Mouse (Mus musculus) intestine, postnatal 0 days (tissue): ENCODE results near the gene Plekha6. TPM values are rescaled to one million over a fixed set of nuclear protein-coding genes. Genes with fewer than 3 reads are reported as not detected.

ENCODE experiments used
- ATAC-seq: fragments of 200-750 bp; cut with Nextera tagmentation; 2 replicates; pipeline ENCODE4 v1.8.0; 2017; ENCODE audit warnings: mild to moderate bottlenecking, moderate TSS enrichment, moderate library complexity
- H3K27ac ChIP-seq: fragments of 300-500 bp; sonication (generic); 2 replicates; pipeline ENCODE4 v1.5.1; 2014; ENCODE audit warnings: mild to moderate bottlenecking, low read depth, low read length, moderate library complexity
- H3K27me3 ChIP-seq: fragments of 300-500 bp; sonication (generic); replicated peaks from 2 replicates; pipeline ENCODE4 v1.6.1; 2014; ENCODE audit warnings: low read length, mixed read lengths; ENCODE audit not compliant: control insufficient read depth, insufficient read depth
- H3K36me3 ChIP-seq: fragments of 300-500 bp; sonication (generic); 2 replicates; pipeline ENCODE4 v1.6.1; 2014; ENCODE audit warnings: mild to moderate bottlenecking, moderate library complexity; ENCODE audit not compliant: control insufficient read depth, insufficient read depth
- H3K4me1 ChIP-seq: fragments of 300-500 bp; sonication (generic); replicated peaks from 2 replicates; pipeline ENCODE4 v1.6.1; 2014; ENCODE audit warnings: antibody characterized with exemption, low read length, mixed read lengths; ENCODE audit not compliant: control insufficient read depth, insufficient read depth
- H3K4me2 ChIP-seq: fragments of 300-500 bp; sonication (generic); replicated peaks from 2 replicates; pipeline ENCODE4 v1.6.1; 2014; ENCODE audit warnings: low read depth, mild to moderate bottlenecking, moderate library complexity
- H3K4me3 ChIP-seq: fragments of 300-500 bp; sonication (generic); 2 replicates; pipeline ENCODE4 v1.5.1; 2014; ENCODE audit warnings: low read depth, low read length
- H3K9ac ChIP-seq: fragments of 300-500 bp; sonication (generic); 2 replicates; pipeline ENCODE4 v1.6.1; 2014; ENCODE audit warnings: mild to moderate bottlenecking, low read depth, low read length
- H3K9me3 ChIP-seq: fragments of 300-500 bp; sonication (generic); 2 replicates; pipeline ENCODE4 v1.6.1; 2016; ENCODE audit warnings: mixed run types; ENCODE audit not compliant: control insufficient read depth
- CTCF ChIP-seq: sonication (generic); IDR thresholded peaks from 2 replicates; pipeline ENCODE4 v1.5.1; 2016; ENCODE audit warnings: low read depth, mild to moderate bottlenecking, control low read depth, antibody characterized with exemption, moderate library complexity
- WGBS: fragments of 180-500 bp; shearing (Covaris S2); extraction: QIAGEN DNeasy Blood & Tissue Kit; methylation state at CpG from one replicate; pipeline ENCODE4 v1.1.7; 2014; 5-methylcytosine and 5-hydroxymethylcytosine counted together
- polyA plus RNA-seq: library from polyadenylated mRNA; unstranded; fragments of >200 nt; fragmentation: Nextera tagmentation; extraction: Ambion mirVana; gene quantifications from 2 replicates; pipeline ENCODE4 v1.2.1, GENCODE M21; 2015

Gene Plekha6
- polyA plus RNA-seq, 1 experiment from 2014 or later = 7.5 TPM

DNA sequence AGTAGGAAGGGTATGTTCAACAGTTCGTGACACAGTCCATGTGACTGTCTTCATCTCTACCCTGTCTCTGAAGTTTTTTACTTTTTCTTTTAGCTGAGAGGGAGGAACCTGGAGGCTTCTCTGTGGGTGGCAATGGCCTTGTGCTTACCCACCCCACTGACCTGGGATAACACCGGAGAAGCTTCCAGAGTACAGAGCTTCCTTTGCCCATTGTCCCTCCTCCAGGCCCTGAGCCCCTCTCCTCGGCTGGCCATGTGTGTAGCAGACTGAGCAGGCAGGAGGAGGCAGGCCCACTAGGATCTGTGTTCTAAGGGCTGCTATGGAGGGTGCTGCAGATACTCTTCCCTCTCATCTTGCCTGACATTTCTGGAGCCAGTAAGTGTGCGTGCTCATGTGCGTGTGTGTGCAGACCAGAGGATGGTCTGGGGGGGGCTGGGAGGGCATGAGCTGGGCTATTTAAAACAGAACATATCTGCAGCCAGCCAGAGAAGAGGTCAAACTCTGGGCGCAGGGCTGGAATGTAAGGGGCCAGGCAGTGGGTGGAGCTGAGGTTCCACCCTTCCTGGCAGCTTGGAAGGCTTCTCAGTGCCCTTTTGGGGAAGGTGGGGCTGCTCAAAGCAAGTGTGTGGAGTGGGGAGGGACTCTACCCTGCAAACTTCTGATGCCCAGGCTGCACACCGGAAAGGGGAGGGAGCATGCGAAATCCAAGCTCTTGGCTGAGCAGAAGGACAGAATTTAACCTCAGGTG lies 72.9 kb downstream of the Plekha6 start:
- peak overlapping the region; percentile 27; the same call in 1 of the 2 replicates for H3K4me2 ChIP-seq
- H3K9ac ChIP-seq = no peak overlapping the region
- TF ChIP-seq CTCF = no peak
- WGBS = 20% methylated on average over 8 of the region's 8 CpGs
- no peaks in the 10 kb centered on the region for H3K36me3 ChIP-seq
- H3K4me1 ChIP-seq = peaks cover 9% of the 10 kb centered on the region; the same call in 1 of the 2 replicates
- H3K27me3 ChIP-seq = no peaks in the 10 kb centered on the region
- H3K27ac ChIP-seq = no peak overlapping the region
- H3K9me3 ChIP-seq = no peaks in the 10 kb centered on the region
- no peak overlapping the region for H3K4me3 ChIP-seq
- ATAC-seq = peak; percentile 24; the same call in 1 of the 2 replicates

DNA sequence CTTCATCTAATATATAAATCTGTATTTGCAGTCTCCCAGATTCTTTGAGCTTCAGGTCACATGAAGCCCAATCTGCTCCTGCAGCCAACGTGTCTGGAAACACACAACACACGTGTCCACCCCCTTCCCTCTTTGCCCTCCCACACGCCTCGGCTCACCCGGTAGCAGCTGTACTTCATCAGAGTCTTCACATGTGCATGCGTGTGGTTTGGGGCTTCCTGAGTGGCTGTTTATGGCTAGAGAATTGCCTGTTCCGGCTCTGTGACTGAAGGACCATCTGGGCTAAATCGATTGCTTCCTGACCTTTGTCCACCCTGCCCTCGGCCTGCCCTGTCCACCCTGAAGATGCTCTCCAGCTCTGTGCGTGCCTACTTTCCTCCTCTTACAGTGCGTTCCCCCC lies 73.7 kb downstream of the Plekha6 start:
- no peak overlapping the region for H3K9ac ChIP-seq

DNA sequence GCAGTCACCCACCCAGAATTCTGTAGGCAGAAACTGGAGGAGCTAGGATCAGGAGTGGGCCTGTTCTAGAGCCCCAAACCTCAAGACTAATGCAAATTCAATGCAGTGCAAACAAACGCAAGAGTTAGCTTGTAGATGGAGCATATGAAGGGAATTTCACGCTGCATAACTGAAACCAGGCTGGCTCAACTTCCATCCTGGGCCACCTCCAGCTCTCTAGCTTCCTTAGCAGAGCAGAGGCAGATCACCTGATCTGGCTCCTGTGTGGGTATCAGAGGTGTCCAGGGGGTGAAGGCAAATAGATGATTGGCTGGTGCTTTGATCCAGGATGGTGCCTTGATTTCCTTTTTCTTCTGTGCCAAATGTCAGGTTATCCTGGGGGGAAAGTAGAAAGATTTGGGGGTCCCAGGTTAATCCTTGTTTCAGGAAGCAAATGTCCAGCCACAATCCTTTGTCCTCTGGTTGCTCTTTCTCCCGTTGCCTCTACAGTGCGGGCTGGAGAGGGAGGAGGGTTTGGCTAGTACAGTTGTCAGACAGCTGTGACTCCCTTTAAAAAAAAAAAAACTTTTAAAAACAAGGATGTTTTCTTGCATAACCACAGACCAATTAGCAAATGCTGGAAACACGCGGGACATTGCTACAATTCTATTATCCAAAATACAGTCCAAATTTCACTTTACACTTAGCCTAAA lies 75.3 kb downstream of the Plekha6 start:
- Histone ChIP-seq H3K27ac (no peak overlapping the region; the same call in 1 of the 2 replicates), H3K4me2 (no peak overlapping the region), H3K9ac (no peak overlapping the region), H3K27me3 (no peaks in the 10 kb centered on the region), H3K36me3 (no peaks in the 10 kb centered on the region), H3K4me3 (no peak overlapping the region), H3K4me1 (peaks cover 6% of the 10 kb centered on the region; the same call in 1 of the 2 replicates), H3K9me3 (no peaks in the 10 kb centered on the region)
- ATAC-seq = no peak
- no peak for TF ChIP-seq CTCF
- WGBS = 62% methylated on average over 6 of the region's 6 CpGs

More for the DNA sequence above, 73.7 kb downstream of the Plekha6 start:
- Histone ChIP-seq H3K36me3 (no peaks in the 10 kb centered on the region), H3K4me2 (no peak overlapping the region), H3K27ac (no peak overlapping the region), H3K9me3 (no peaks in the 10 kb centered on the region), H3K4me3 (no peak overlapping the region), H3K4me1 (peaks cover 9% of the 10 kb centered on the region; the same call in 1 of the 2 replicates), H3K27me3 (no peaks in the 10 kb centered on the region)
- TF ChIP-seq CTCF = no peak
- peak; percentile 48 for ATAC-seq
- 8% methylated on average over 11 of the region's 11 CpGs for WGBS

DNA sequence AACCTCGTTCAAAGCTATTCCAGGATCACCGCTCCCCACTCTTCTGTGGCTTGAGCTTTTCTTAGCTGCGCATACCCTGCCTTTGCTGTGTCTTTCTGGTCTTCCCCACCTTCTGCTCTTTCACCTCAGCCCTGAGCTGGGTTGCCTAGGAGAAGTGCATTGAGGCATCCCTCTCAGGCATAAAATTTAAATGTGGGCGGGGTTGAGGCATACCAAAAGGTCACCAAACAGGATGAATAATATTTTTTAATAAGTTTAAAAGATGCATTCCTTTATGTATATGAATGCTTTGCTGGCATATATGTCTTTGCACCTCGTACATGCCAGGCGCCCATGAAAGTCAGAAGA lies 75.8 kb downstream of the Plekha6 start:
- H3K4me2 ChIP-seq = no peak overlapping the region
- TF ChIP-seq CTCF = no peak
- no peaks in the 10 kb centered on the region for H3K9me3 ChIP-seq
- no peak for ATAC-seq
- H3K4me1 ChIP-seq = peaks cover 10% of the 10 kb centered on the region; the same call in 1 of the 2 replicates
- no peaks in the 10 kb centered on the region for H3K36me3 ChIP-seq
- H3K27me3 ChIP-seq = no peaks in the 10 kb centered on the region
- WGBS = 80% methylated on average over 6 of the region's 6 CpGs
- H3K9ac ChIP-seq = no peak overlapping the region
- H3K4me3 ChIP-seq = no peak overlapping the region
- no peak overlapping the region for H3K27ac ChIP-seq

GRCm38 (mm10) chr1:133240881-133241280 lies 76.9 kb downstream of the Plekha6 start:
- Histone ChIP-seq H3K4me1 (peaks cover 18% of the 10 kb centered on the region), H3K9ac (no peak overlapping the region), H3K9me3 (no peaks in the 10 kb centered on the region), H3K27ac (0 out of 2 replicates have a peak overlapping the region, but pooled peaks have one; percentile 1), H3K4me3 (no peak overlapping the region), H3K4me2 (0 out of 2 replicates have a peak overlapping the region, but pooled peaks have one; percentile 7), H3K27me3 (no peaks in the 10 kb centered on the region), H3K36me3 (no peaks in the 10 kb centered on the region)
- no peak for ATAC-seq
- TF ChIP-seq CTCF = no peak
- 21% methylated on average over 3 of the region's 3 CpGs for WGBS

- Histone ChIP-seq H3K27me3 (no peaks in the 10 kb centered on the region), H3K4me3 (no peak overlapping the region), H3K4me1 (peaks cover 12% of the 10 kb centered on the region; the same call in 1 of the 2 replicates), H3K9me3 (no peaks in the 10 kb centered on the region), H3K4me2 (peak overlapping the region; percentile 38), H3K36me3 (no peaks in the 10 kb centered on the region), H3K9ac (no peak overlapping the region), H3K27ac (no peak overlapping the region)
- TF ChIP-seq CTCF = no peak
- 33% methylated on average over 7 of the region's 7 CpGs for WGBS
- no peak for ATAC-seq
These were observed 80.7 kb downstream of the Plekha6 start for GRCm38 (mm10) chr1:133244668-133245067.
